Mouse (Mus musculus): ENCODE measurements around the gene Olfr1115. TPM values are rescaled to one million over a fixed set of nuclear protein-coding genes. Genes with fewer than 3 reads are reported as not detected.
"Not testable (repeated sequence)": the region's sequence is repeated elsewhere in the genome, so short reads cannot be mapped to it uniquely, and the experiment has no call there.

Gene Olfr1115
- not detected in 2 replicates for polyA plus RNA-seq (2015; fragmentation: Nextera tagmentation; extraction: Ambion mirVana)

DNA sequence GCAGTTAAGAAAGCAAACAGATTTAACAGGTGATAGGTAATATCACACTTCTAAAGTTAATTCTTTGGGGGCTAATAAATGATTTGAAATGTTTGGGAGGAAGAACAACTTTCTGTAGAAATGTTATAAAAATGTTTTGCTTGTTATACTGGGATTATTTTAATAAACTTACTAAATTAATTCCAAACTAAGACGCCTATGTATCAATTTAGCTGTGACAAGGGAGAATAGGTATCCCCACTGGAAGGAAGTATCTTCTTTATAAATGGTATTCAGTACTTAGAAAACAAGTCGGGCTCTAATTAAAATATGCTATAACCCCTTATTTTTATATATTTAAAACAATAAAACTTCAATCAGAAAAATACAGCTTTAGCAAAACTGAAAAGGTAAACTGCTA lies at the start of gene Olfr1115:
Gene Olfr1115 (plus strand): TSS at position 301 of the 400 bp plus-strand sequence.
- Histone ChIP-seq H3K4me2 (replicated peaks) (no peak within 1 kb of the TSS), H3K9me3 (no peaks in the 10 kb centered on the region), H3K4me3 (replicated peaks) (no peak within 1 kb of the TSS), H3K4me1 (replicated peaks) (no peaks in the 10 kb centered on the region), H3K27ac (no peak within 1 kb of the TSS), H3K27me3 (no peaks in the 10 kb centered on the region), H3K9ac (replicated peaks) (no peak within 1 kb of the TSS), H3K36me3 (no peaks in the 10 kb centered on the region)
- 87% methylated on average over 2 of the region's 2 CpGs for WGBS
- ATAC-seq = no peak

DNA sequence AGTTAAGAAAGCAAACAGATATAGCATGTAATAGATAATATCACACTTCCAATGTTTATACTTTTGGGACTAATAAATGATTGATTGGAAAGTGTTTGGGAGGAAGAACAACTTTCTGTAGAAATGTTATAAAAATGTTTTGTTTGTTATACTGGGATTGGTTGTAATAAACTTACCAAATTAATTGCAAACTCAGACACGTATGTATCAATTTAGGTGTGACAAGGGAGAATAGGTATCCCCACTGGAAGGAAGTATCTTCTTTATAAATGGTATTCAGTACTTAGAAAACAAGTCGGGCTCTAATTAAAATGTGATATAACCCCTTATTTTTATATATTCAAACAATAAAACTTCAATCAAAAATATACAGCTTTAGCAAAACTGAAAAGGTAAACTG lies 39.1 kb upstream of the Olfr1115 start, which contains the start of gene Olfr1113:
Gene Olfr1113 (plus strand): TSS at position 301 of the 400 bp plus-strand sequence.
- H3K27me3 ChIP-seq = no peaks in the 10 kb centered on the region
- H3K36me3 ChIP-seq = no peaks in the 10 kb centered on the region
- no peak for ATAC-seq
- H3K27ac ChIP-seq = no peak within 1 kb of the TSS
- H3K9ac ChIP-seq (replicated peaks) = no peak within 1 kb of the TSS
- no peak within 1 kb of the TSS for H3K4me2 ChIP-seq (replicated peaks)
- H3K4me1 ChIP-seq (replicated peaks) = no peaks in the 10 kb centered on the region
- 87% methylated on average over 2 of the region's 2 CpGs for WGBS
- H3K9me3 ChIP-seq = no peaks in the 10 kb centered on the region
- H3K4me3 ChIP-seq (replicated peaks) = no peak within 1 kb of the TSS

DNA sequence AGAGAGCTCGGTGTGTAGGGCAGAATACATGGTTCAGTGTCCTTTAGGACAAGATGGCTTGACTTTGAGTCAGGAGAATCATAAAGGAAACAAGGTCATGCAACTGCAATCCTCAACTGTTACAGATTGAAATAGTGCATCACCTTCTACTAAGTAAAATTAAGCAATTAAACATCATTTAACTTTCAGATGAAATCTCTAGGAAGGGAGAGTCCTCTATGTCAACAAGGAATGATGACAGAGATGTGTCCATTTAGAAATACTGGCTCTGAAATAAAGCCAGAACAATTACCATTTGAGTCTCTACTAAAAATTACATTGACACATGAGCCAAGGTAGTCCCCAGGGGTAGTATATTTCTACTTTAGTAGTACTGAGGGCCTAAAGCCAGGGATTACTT lies 19.4 kb downstream of the Olfr1115 start, which contains the start of gene Olfr1116:
Gene Olfr1116 (plus strand): TSS at position 301 of the 400 bp plus-strand sequence.
- H3K4me3 ChIP-seq (replicated peaks) = no peak within 1 kb of the TSS
- no peak within 1 kb of the TSS for H3K9ac ChIP-seq (replicated peaks)
- H3K4me2 ChIP-seq (replicated peaks) = no peak within 1 kb of the TSS
- no peaks in the 10 kb centered on the region for H3K9me3 ChIP-seq
- H3K27me3 ChIP-seq = no peaks in the 10 kb centered on the region
- no peaks in the 10 kb centered on the region for H3K4me1 ChIP-seq (replicated peaks)
- H3K36me3 ChIP-seq = no peaks in the 10 kb centered on the region
- H3K27ac ChIP-seq = no peak within 1 kb of the TSS
- WGBS = 88% methylated on average over 1 of the region's 1 CpGs
- ATAC-seq = no peak

DNA sequence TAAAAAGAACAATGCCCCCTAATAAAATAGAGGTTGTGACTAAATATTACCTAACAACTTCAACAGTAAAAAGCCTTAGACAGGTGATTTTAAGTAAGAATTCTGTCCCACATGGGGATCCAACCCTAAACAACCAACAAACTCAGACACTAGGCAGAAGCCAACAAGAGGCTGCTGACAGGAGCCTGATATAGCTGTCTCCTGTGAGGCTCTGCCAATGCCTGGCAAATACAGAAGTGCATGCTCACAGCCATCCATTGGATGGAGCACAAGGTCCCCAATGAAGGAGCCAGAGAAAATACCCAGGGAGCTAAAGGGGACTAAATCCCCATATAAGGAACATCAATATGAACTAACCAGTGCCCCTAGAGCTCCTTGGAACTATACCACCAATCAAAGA lies 46.2 kb downstream of the Olfr1115 start:
- not testable (repeated sequence) for H3K4me2 ChIP-seq (replicated peaks); ATAC-seq; H3K4me1 ChIP-seq (replicated peaks); H3K4me3 ChIP-seq (replicated peaks); H3K27me3 ChIP-seq; H3K9ac ChIP-seq (replicated peaks); H3K27ac ChIP-seq; H3K36me3 ChIP-seq; H3K9me3 ChIP-seq

Small RNA genes lying within 50 kb of the gene (microRNA-seq; reads per million reads assigned to microRNA genes)
- not detected for gene Gm27438

Other genes with a start within 250 kb of the Olfr1115 start
- gene Olfr1102, start 249.6 kb upstream of the Olfr1115 start, polyA plus RNA-seq (2015; fragmentation: Nextera tagmentation; extraction: Ambion mirVana) = not detected in 2 replicates
- gene Olfr1104, start 220.9 kb upstream of the Olfr1115 start, polyA plus RNA-seq (2015; fragmentation: Nextera tagmentation; extraction: Ambion mirVana) = not detected in 2 replicates
- gene Olfr1105, start 211.5 kb upstream of the Olfr1115 start, polyA plus RNA-seq (2015; fragmentation: Nextera tagmentation; extraction: Ambion mirVana) = not detected in 2 replicates
- gene Olfr1106, start 195.7 kb upstream of the Olfr1115 start, polyA plus RNA-seq (2015; fragmentation: Nextera tagmentation; extraction: Ambion mirVana) = not detected in 2 replicates
- not detected in 2 replicates for gene Olfr1107, start 172.2 kb upstream of the Olfr1115 start, polyA plus RNA-seq (2015; fragmentation: Nextera tagmentation; extraction: Ambion mirVana)
- gene Olfr1109, start 152.0 kb upstream of the Olfr1115 start, polyA plus RNA-seq (2015; fragmentation: Nextera tagmentation; extraction: Ambion mirVana) = not detected in 2 replicates
- not detected in 2 replicates for gene Olfr259, start 133.4 kb upstream of the Olfr1115 start, polyA plus RNA-seq (2015; fragmentation: Nextera tagmentation; extraction: Ambion mirVana)
- gene Olfr1110, start 107.7 kb upstream of the Olfr1115 start, polyA plus RNA-seq (2015; fragmentation: Nextera tagmentation; extraction: Ambion mirVana) = not detected in 2 replicates
- not detected in 2 replicates for gene Olfr1111, start 95.4 kb upstream of the Olfr1115 start, polyA plus RNA-seq (2015; fragmentation: Nextera tagmentation; extraction: Ambion mirVana)
- not detected in 2 replicates for gene Olfr1112, start 60.2 kb upstream of the Olfr1115 start, polyA plus RNA-seq (2015; fragmentation: Nextera tagmentation; extraction: Ambion mirVana)
- not detected in 2 replicates for gene Olfr1113, start 39.0 kb upstream of the Olfr1115 start, polyA plus RNA-seq (2015; fragmentation: Nextera tagmentation; extraction: Ambion mirVana)
- not detected in 2 replicates for gene Olfr1116, start 19.5 kb downstream of the Olfr1115 start, polyA plus RNA-seq (2015; fragmentation: Nextera tagmentation; extraction: Ambion mirVana)
- not detected in 2 replicates for gene Olfr1118, start 59.6 kb downstream of the Olfr1115 start, polyA plus RNA-seq (2015; fragmentation: Nextera tagmentation; extraction: Ambion mirVana)
- gene Olfr1120, start 106.8 kb downstream of the Olfr1115 start, polyA plus RNA-seq (2015; fragmentation: Nextera tagmentation; extraction: Ambion mirVana) = not detected in 2 replicates
- gene Olfr1121, start 121.9 kb downstream of the Olfr1115 start, polyA plus RNA-seq (2015; fragmentation: Nextera tagmentation; extraction: Ambion mirVana) = not detected in 2 replicates
- gene Olfr1122, start 137.8 kb downstream of the Olfr1115 start, polyA plus RNA-seq (2015; fragmentation: Nextera tagmentation; extraction: Ambion mirVana) = not detected in 2 replicates
- gene Olfr1123, start 168.6 kb downstream of the Olfr1115 start, polyA plus RNA-seq (2015; fragmentation: Nextera tagmentation; extraction: Ambion mirVana) = not detected in 2 replicates
- gene Olfr1124, start 182.3 kb downstream of the Olfr1115 start, polyA plus RNA-seq (2015; fragmentation: Nextera tagmentation; extraction: Ambion mirVana) = 0.07 TPM in 1 of 2 replicates, not detected in the other
- not detected in 2 replicates for gene Olfr1126, start 205.9 kb downstream of the Olfr1115 start, polyA plus RNA-seq (2015; fragmentation: Nextera tagmentation; extraction: Ambion mirVana)
- gene Pramel7, start 249.1 kb downstream of the Olfr1115 start, polyA plus RNA-seq (2015; fragmentation: Nextera tagmentation; extraction: Ambion mirVana) = not detected in 2 replicates

Data from midbrain, embryonic 13.5 days (tissue).